Mouse (Mus musculus) CD4-positive, CD25-positive, alpha-beta regulatory T cell (primary cell): Measurements from ENCODE around the gene Prrc2b. TPM values are rescaled to one million over a fixed set of nuclear protein-coding genes. Genes with fewer than 3 reads are reported as not detected.

Experiments
- polyA plus RNA-seq: library from polyadenylated mRNA; unstranded; fragments of 100-300 nt; shearing (Covaris generic); gene quantifications from one replicate; pipeline ENCODE4 v1.2.1, GENCODE M21; 2017

Prrc2b gene
- polyA plus RNA-seq, result 47.4 TPM

GRCm38 (mm10) chr2:32150924-32151659, at the start of gene Prrc2b:
Gene Prrc2b (plus strand): TSS chr2:32151082.

DNA sequence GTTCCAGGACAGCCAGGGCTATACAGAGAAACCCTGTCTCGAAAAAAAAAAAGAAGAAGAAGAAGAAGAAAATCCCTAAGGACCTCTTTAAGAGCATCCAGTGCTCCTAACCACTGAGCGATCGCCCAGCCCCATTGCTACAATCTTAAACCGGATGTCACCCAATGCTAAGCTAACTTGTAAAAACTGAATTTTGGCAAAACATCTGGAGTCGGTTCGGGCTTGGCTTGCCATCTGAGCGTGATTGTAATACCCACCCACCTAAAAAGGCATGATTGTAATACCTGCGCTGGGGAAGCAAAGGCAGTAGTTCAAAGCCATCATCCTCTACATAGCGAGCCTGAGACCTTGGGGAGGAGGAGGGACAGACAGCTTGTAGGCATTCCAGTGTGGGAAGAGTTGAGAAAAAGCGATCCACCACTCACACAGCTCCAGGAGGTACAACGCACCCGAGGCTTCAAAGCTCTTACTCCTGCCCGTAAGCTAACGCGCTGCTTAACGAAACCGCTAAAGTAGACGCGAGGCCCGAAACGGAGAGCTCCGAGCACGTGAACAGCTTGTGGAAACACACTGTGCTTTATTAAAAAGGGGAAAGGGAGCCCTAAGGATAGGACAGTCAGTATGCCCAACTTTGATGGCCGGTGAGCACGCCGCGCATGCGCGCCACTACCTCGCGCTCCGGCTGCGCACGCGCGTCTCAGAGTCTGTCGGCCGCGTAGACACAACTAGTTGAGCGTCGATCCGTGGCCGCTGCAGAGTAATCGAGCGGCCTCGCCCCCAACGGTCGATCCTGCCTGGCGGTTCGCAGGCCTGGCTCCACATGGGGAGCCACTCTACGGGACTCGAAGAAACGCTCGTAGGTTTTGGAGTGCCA, 85.2 kb downstream of the Prrc2b start, which contains the start of gene Pomt1:
Gene Pomt1, plus strand, starts transcription at position 705 of the 874 bp plus-strand sequence.

DNA sequence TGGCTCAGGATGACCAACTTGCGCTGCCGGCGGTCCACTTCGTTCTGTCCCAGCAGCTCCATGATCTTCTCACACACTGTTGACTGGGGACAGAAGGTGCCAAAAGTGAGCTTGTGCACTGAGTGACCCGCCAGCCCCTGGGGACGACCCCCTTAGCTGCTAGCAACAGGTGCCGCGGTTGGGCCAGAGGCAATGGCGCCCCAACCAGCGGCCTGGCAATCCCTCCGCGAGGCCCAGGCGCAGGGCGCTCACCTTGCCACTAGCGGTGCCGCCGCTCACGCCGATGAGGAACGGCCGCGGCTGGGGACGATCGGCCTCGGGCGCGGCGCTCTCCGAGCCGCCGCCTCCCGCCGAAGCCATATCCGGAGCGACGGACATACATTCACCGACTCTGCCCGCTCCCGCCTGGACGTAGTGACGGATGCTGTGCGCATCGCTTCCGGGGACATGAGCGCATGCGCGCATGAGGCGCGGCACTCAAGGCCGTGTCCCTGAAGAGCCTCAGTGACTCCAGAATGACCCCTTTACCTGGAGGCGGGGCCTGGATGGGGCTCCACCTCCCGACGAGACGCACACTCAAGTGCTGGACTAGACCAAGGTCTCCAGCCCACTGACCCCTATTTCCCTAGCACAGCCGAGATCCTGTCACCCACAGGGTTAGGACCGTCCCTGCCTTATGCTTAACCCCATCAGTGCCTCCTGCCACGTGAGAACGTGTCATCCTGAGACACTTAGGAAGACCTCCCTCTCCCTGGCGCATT, 109.0 kb downstream of the Prrc2b start, which contains the start of gene Uck1:
Gene Uck1, minus strand, starts transcription at position 503 of the 761 bp plus-strand sequence.

Other genes with a start within 250 kb of the Prrc2b start
- 0.17 TPM for gene Aif1l, start 200.9 kb upstream of the Prrc2b start, polyA plus RNA-seq
- gene Nup214, start 176.6 kb upstream of the Prrc2b start, polyA plus RNA-seq, result 102 TPM
- 39.8 TPM for gene Fam78a, start 66.2 kb upstream of the Prrc2b start, polyA plus RNA-seq
- gene Plpp7, start 55.6 kb upstream of the Prrc2b start, polyA plus RNA-seq, result not detected
- 8.4 TPM for gene Pomt1, start 85.5 kb downstream of the Prrc2b start, polyA plus RNA-seq
- 106 TPM for gene Uck1, start 109.1 kb downstream of the Prrc2b start, polyA plus RNA-seq
- 36.6 TPM for gene Golga2, start 136.3 kb downstream of the Prrc2b start, polyA plus RNA-seq
- gene Swi5, start 137.0 kb downstream of the Prrc2b start, polyA plus RNA-seq, result 256 TPM
- gene Ciz1, start 201.2 kb downstream of the Prrc2b start, polyA plus RNA-seq, result 125 TPM
- not detected for gene Dnm1, start 202.3 kb downstream of the Prrc2b start, polyA plus RNA-seq
- gene 1110008P14Rik, start 230.9 kb downstream of the Prrc2b start, polyA plus RNA-seq, result 70.6 TPM
- gene Lcn2, start 237.2 kb downstream of the Prrc2b start, polyA plus RNA-seq, result not detected
- gene Ptges2, start 244.8 kb downstream of the Prrc2b start, polyA plus RNA-seq, result 23.8 TPM